ENCODE assay signal across 8 mouse cellular contexts in genomic region chr14:79480624-79481338, GRCm38 (mm10). TPM values are rescaled to one million over a fixed set of nuclear protein-coding genes. Genes with fewer than 3 reads are reported as not detected.
DNase-seq lines count a peak whose midpoint lies in the region; ATAC-seq and TF ChIP-seq lines count a peak whose summit lies in the region.

Gene Elf1 (plus strand): TSS chr14:79481194.

- DNase-seq in Muller cell, postnatal 12 days (ENCODE audit: inconsistent ontology term): peak; percentile 98
- DNase-seq in cerebellum, adult 9-10 months: peak; percentile 96
- DNase-seq in frontal cortex, adult 2 months (ENCODE audit: extremely low spot score in 1 of 2, low spot score in 1 of 2): peak; percentile 86 to 97
- peak; percentile 91 for DNase-seq in hindbrain, embryonic 10.5 days (ENCODE audit: low spot score)
- DNase-seq in layer of hippocampus, adult 9-11 months: peak; percentile 94
- peak; percentile 93 for DNase-seq in ovary, adult 18-20 months (ENCODE audit: low spot score)
- DNase-seq in thymus, adult 2 months: peak; percentile 95

- H3K9me3 ChIP-seq in hindbrain, embryonic 10.5 days: no peaks in the 10 kb centered on the region
- H3K9me3 ChIP-seq in lung, embryonic 16.5 days (ENCODE audit: control insufficient read depth, low read length): no peaks in the 10 kb centered on the region

- H3K36me3 ChIP-seq in hindbrain, embryonic 10.5 days: peaks cover 36% of the 10 kb centered on the region
- H3K36me3 ChIP-seq in lung, embryonic 16.5 days (ENCODE audit: control insufficient read depth, insufficient read depth, low read length): peaks cover 11% of the 10 kb centered on the region
- H3K36me3 ChIP-seq in thymus, adult 2 months (ENCODE audit: control insufficient read depth, insufficient read depth, low read length): peaks cover 5% of the 10 kb centered on the region

- H3K27ac ChIP-seq in hindbrain, embryonic 10.5 days: peak within 1 kb of the TSS; percentile 99
- H3K27ac ChIP-seq in lung, embryonic 16.5 days (ENCODE audit: low read length): peak within 1 kb of the TSS; percentile 100
- H3K27ac ChIP-seq in thymus, adult 2 months (ENCODE audit: control insufficient read depth, insufficient read depth, low read length): peak within 1 kb of the TSS; percentile 87

- peak; percentile 88 for ATAC-seq in lung, embryonic 16.5 days (ENCODE audit: low read depth)

- H3K4me3 ChIP-seq in hindbrain, embryonic 10.5 days: peak within 1 kb of the TSS; percentile 86
- peak within 1 kb of the TSS; percentile 96 for H3K4me3 ChIP-seq in lung, embryonic 16.5 days (ENCODE audit: low read length)
- H3K4me3 ChIP-seq in thymus, adult 2 months (ENCODE audit: control insufficient read depth, insufficient read depth, low read length): peak within 1 kb of the TSS; percentile 95

- H3K4me1 ChIP-seq in hindbrain, embryonic 10.5 days (replicated peaks): peaks cover 31% of the 10 kb centered on the region
- H3K4me1 ChIP-seq in lung, embryonic 16.5 days (replicated peaks; ENCODE audit: control insufficient read depth, insufficient read depth, low read length): peaks cover 38% of the 10 kb centered on the region
- peaks cover 21% of the 10 kb centered on the region for H3K4me1 ChIP-seq in thymus, adult 2 months (replicated peaks; ENCODE audit: control insufficient read depth, insufficient read depth, low read length)

- 0 out of 2 replicates have a peak, but pooled peaks cover 3% of the 10 kb centered on the region for H3K27me3 ChIP-seq in hindbrain, embryonic 10.5 days (ENCODE audit: insufficient read depth, poor library complexity, severe bottlenecking)
- no peaks in the 10 kb centered on the region for H3K27me3 ChIP-seq in lung, embryonic 16.5 days (ENCODE audit: control insufficient read depth, insufficient read depth, low read depth, low read length)
- no peaks in the 10 kb centered on the region for H3K27me3 ChIP-seq in thymus, adult 2 months (ENCODE audit: control insufficient read depth, insufficient read depth, low read length)

- peak within 1 kb of the TSS; percentile 86 for H3K4me2 ChIP-seq in lung, embryonic 16.5 days (ENCODE audit: low read depth, low read length)

- TF ChIP-seq CTCF in thymus, adult 2 months (IDR thresholded peaks at IDR 0.05; ENCODE audit: borderline replicate concordance, control insufficient read depth, extremely low read depth, insufficient read depth, low read length, poor library complexity): no peak

- WGBS in hindbrain, embryonic 10.5 days: under 1% methylated on average over 96 of the region's 96 CpGs
- under 1% methylated on average over 75 of the region's 96 CpGs for WGBS in lung, embryonic 16.5 days
- under 1% methylated on average over 93 of the region's 96 CpGs for WGBS in thymus, adult 2 months

- peak within 1 kb of the TSS; percentile 100 for H3K9ac ChIP-seq in lung, embryonic 16.5 days (ENCODE audit: low read length)

- TF ChIP-seq POLR2A in thymus, adult 2 months (IDR thresholded peaks at IDR 0.05; ENCODE audit: control insufficient read depth, extremely low read depth, insufficient read depth, low read length, poor library complexity): peak; percentile 58

RNA-seq across cellular contexts. Expression of gene Elf1, which starts in this region (rescaled TPM):
- polyA plus RNA-seq in frontal cortex, adult 2 months (2012; rRNA removed): 4.5 and 5.9 TPM in 2 replicates
- polyA plus RNA-seq in hindbrain, embryonic 10.5 days (2016; fragmentation: Nextera tagmentation; extraction: Ambion mirVana): 5.3 and 6.9 TPM in 2 replicates
- polyA plus RNA-seq in lung, embryonic 16.5 days (2015; fragmentation: Nextera tagmentation; extraction: Ambion mirVana): 14.0 and 14.5 TPM in 2 replicates
- 71.4 and 75.9 TPM in 2 replicates for polyA plus RNA-seq in thymus, adult 2 months (2012; rRNA removed)

Comparison
In these comparisons a context has a peak if more than half of its experiments do, and no peak if none do; other contexts are left out.
1. Peak in every context shown above with its lines: DNase-seq, ATAC-seq, H3K4me3 ChIP-seq and H3K27ac ChIP-seq.